Mouse (Mus musculus): ENCODE data around the gene Irf2.

Irf2 gene

DNA sequence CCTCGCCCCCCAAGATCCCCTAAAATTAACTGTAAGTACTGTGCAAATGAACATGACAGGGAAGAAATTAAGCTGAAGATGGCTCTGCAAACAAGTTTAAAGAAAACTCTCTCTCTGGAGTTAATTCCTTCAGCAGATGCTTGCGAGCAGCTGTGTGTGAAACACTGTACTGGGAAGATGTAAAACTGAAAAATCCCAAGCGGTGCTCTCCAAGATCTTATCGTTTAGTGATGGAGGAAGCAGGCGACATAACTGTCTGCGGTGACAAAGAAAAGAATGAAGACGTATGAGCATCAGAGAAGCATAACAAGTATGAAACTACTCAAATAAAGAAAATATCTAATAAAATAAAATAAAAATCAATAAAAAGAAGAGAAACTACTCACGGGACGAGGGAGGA, 18.1 kb downstream of the Irf2 start:
- DNase-seq (ENCODE audit: low spot score in 2 of 2) = no peak

DNA sequence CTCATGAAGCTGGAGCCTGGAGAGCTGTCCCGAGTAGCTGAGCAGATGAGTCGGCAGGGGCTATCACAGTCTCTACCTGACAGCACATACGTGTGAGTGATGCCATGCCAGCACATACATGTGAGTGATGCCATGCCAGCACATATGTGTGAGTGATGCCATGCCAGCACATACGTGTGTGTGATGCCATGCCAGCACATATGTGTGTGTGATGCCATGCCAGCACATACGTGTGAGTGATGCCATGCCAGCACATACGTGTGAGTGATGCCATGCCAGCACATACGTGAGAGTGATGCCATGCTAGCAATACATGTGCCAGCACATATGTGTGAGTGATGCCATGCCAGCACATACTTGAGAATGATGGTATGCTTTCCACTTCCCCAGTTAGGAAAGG, 18.6 kb downstream of the Irf2 start:
- no peak for DNase-seq (ENCODE audit: low spot score in 2 of 2)

DNA sequence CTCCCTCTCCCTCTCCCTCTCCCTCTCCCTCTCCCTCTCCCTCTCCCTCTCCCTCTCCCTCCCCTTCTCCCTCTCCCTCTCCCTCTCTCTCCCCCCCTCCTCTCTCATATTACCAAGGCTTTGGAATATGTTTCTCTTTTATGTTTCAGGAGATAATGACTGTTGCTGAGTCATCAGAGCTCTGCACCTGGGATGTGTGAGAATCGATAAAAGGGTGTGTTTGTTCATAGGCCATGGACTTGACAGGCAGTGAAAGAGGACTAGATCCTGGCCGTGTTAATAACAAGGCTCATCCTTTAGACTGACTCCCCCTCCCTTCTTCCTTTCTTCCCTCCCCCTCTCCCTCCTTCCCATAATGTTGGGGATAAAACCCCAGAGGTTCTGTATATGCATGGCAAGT, 19.1 kb downstream of the Irf2 start:
- no peak for DNase-seq (ENCODE audit: low spot score in 2 of 2)

DNA sequence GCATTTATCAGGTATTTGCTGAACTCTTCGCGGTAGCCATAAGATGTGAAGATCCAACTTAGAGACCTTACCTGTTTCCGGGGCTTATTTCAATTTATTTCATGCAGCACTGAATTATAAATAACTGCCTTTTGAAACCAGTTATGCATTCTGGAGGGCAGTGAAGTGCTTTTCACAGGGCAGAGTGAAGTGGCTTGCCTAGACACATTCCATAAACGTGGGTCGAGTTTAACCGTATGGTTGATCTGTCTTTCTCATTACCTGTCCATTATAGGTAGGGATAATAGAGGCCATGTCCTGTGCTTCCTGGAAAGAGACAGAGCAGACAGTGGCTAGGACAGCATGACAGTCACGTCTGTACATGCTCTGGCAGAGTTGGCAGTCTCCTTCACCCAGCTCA, 20.0 kb downstream of the Irf2 start:
- DNase-seq (ENCODE audit: low spot score in 2 of 2) = no peak

DNA sequence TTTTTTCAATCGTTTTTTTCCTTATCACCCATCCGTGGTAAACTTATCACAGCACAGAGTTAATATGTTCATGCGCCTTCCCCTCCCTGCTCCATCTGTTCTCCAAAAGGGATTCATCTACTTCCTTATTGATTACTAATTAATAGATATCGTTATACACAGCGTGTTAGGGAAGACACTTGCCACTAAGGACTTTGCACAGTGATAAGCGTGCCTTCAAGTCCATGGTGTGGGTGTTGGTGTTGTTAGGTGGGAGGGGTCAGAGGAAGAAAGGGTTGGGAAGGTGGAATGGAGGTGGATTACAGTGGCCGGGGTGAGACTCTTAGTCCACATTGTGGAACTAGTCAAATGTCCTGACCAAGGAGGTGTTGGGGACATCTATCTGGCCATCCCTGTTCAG, 21.2 kb downstream of the Irf2 start:
- no peak for DNase-seq (ENCODE audit: low spot score in 2 of 2)

DNA sequence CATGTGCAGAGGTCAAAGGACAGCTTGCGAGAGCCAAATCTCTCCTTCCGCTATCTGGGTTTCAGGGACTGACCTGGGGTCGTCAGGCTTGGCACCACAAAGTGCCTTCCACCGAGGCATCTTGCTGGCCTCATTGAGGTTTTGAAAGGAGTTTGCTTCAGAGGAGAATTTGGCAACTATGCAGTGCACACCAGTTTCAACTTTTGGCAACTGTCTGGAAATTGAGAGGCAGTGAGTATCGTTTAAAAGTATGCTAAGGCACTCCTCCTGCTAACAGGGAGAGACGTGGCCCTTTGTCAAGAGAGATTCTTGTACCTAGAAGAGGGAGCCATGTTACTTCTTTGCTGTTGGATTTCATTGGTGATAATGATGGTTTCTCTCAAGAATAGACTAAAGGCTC, 21.9 kb downstream of the Irf2 start:
- no peak for DNase-seq (ENCODE audit: low spot score in 2 of 2)

DNA sequence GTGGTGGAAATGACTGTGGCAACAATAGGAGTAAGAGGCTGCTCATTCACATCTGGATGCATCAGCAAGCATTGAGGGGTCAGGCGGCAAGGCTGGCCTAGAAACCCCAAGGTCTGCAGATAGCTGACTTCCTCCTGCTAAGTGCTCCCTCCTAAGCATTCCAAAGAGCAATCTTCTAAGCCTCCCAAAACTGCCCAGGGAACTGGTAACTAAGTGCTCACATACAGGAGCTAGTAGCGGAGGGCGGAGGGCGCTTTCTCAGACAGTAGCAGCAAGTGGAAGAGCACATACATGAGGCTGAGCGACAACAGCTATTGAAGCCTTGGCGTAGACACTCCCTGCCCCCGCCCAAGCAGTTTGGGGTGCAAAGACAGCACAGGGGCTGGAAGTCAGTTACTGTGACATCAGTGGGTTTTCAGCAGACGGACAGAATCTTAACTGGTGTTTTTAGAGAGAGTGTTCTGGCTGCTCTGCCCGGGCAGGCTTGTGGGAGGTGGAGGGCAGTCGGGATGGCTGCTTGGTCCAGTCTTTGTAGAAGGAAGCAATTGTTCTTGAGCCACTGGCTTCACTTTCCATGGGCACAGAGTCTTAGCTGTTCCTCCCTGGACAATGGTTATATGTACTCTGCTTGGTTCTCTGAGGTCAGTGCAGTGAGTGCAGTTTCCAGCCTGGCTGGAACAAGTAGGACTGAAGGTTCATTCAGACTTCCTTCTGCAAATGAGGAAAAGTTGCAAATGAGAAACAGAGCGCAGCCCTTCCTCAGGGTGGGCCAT, 30.1 kb downstream of the Irf2 start:
- no peak for DNase-seq (ENCODE audit: low spot score in 2 of 2)

DNA sequence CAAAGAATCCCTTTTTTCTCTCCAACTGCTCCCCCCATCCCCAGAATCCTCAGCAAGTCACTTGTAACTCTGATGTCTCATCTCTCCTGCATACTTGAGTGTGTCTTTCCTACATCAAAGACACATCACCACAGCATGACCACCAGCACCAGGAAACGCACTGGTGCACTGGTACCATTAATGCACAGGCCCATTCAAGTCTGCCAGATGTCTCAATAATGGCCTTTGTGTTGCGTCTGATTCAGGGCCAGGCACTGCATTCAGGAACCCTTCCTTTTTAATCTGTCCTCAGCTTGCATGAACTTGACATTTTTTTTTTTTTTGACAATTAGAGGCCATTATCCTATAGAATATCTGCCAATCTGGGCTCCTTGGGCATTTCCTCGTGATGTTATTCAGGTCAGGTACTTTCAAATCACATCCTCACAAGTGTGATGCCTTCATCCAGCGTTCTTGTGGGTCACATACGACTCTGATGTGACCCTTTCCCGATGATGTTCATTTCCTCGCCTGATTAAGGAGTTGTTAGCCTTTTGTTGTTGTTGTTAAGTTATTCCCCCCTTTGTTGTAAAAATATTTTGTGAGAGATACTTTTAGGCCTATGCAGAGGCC, 31.5 kb downstream of the Irf2 start:
- no peak for DNase-seq (ENCODE audit: low spot score in 2 of 2)

DNA sequence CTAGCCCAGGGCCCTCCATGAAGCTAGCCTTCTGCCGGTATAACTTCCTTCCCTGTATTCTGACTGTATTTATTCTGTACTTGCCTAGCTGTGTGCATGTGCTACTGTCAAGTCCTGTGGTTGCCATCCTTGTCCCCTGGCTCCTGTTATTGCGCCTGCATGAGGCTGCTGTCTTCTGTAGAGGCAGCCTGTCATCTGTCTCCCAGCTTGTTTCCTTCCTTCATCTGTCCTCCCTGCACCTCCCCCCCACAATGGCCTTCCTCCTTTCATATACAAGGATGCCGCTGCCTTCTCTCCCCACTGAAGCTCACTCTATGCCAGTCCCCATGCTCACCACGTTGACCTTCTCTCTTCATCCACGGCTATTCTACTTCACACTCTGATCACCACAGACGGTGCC, 33.3 kb downstream of the Irf2 start:
- no peak for DNase-seq (ENCODE audit: low spot score in 2 of 2)

DNA sequence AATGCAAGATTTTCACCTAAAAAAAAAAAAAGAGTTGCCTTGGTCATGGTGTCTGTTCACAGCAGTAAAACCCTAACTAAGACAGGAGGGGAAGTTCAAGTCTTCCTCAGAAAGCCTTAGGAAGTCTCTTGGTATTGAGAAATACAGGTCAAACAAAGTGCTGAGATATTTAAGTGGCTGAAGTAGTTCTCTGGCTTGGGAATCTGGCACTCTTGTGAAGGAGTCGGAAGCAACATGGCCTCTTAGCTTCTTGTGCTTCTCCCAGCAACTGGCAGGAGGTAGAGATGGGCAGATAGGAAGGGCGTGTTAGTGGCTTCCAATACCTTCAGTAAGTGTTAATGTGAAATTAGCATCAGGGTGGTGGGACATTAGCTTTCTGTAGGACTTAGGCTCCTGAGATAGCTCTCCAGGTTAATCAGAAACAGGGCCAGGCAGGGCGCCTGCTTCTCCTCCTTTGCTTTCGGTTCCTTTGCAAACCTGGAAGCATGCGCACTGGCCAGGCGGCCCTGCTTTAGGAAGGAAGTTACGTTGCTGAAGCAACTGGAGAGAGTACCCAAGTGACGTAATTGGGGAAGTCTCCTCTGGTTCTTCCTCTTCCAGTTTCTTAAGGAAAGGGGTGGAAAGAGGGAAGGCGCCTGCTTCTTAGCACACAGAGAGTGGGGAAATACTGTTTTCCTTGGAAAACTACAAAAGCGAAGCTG, 38.4 kb downstream of the Irf2 start:
- no peak for DNase-seq (ENCODE audit: low spot score in 2 of 2)

DNA sequence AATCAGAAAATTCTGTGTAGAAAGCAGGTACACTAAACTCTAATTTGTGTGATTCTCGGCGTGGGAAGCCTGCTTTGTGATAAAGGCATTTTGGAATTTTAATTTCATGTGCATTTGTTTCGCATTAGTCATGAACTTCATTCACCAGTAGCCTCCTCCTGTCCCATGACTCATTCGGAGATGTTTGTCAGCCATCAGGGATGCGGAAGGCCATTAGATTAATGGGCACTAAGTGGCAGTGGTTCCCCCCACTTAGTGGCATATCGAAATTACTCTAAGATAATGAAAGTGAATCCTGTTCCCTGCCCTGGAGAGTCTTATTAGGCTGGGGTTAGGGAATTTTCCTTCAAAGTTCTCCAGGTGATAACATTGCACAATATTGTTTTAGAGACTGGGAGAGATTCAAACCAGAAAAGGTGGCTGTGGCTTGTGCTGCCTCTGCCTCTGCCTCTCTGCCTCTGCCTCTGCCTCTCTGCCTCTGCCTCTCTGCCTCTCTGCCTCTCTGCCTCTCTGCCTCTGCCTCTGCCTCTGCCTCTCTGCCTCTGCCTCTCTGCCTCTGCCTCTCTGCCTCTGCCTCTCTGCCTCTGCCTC, 41.6 kb downstream of the Irf2 start:
- DNase-seq (ENCODE audit: low spot score in 2 of 2) = no peak

DNA sequence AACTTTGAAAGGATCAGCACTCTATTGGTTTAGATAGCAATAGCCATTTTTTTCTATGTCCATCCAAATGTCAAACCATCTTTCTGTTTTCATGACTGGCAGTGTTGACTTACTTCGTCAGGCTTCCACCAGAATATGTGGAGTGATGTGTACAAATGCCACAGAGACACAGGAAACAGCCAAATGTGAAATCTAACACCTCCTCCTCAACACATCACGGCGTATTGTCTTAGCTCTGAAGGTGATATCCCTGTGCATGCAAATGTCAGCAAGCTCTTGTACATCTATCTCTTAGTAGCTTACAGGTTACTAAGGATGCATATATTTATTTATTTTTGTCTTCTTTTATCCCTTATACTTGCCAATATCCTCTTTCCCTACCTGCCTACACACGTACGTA, 42.7 kb downstream of the Irf2 start:
- DNase-seq (ENCODE audit: low spot score in 2 of 2) = peak; percentile 31 to 53

DNA sequence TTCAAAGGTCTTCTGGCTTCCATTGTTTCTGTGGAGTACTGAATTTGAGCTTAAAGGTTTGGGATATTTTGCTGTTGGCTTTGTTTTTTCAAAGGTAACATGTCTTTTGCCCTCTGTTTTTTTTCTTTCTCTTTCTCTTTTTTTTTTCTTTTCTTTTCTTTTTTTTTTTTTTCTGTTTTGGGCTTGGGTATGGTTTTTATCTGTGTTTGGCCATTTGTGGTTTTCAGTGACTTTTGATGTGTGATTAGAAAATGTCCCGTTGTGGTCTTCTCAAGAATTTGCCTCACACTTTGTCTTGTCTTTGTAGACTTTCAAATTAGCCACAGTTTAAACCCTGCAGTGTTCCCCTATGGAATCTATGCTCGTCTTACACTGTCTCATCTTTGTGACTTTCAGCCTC, 45.5 kb downstream of the Irf2 start:
- DNase-seq (ENCODE audit: low spot score in 2 of 2) = no peak

DNA sequence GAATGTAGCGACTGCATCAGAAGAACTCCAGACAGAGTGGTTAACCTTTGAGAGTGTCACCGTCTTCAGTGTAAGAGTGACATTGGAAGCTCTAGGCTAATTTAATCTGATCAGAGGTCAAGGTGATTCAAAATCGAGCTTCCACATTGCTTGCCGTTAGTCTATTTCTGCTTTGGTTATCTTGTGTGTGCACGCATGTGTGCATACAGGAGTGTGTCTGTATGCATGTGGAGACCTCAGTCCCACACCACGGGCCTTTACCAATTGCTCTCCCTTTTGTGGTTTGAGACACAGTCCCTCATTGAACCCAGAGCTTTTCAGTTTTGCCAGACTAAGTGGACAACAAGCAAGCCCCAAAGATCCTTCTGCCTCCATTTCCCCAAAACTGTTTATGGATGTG, 46.4 kb downstream of the Irf2 start:
- DNase-seq (ENCODE audit: low spot score in 2 of 2) = no peak

DNA sequence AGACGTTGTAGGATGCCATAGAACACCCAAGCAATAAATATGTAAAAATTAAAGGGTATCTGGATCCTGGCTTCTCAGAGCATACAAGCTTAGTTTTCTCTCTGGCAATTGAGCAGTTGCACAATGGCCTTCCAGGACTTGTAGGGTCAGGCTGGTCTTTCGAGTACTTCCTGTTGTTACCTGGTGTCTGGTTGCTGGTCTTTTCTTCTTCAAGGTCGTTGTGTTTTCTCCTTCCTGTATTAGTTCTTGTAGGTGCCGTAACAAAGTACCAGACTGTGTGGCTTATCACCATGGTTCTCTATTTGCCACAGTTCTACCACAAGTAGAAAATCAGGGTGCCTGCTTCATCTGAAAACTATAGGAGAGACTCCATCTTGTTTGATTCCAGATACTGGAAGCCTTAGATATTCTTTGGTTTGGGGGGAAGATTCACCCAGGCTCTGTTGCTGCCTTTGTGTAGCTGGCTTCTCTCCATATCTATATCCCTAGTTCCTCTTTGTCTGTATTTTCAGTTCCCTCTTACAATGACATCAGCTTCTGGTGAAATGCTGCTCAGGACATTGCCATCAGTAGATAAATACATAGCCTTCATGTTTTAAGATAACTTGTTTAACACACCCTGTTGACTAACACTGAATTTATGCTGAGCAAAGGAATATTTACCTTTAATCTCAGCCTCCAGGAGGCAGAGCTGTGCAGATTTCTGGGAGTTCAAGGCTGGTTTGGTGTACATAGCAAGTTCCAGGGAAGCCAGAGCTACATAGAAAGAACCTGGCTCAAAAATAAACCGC, 49.8 kb downstream of the Irf2 start:
- DNase-seq (ENCODE audit: low spot score in 2 of 2) = peak; percentile 20 to 36

DNA sequence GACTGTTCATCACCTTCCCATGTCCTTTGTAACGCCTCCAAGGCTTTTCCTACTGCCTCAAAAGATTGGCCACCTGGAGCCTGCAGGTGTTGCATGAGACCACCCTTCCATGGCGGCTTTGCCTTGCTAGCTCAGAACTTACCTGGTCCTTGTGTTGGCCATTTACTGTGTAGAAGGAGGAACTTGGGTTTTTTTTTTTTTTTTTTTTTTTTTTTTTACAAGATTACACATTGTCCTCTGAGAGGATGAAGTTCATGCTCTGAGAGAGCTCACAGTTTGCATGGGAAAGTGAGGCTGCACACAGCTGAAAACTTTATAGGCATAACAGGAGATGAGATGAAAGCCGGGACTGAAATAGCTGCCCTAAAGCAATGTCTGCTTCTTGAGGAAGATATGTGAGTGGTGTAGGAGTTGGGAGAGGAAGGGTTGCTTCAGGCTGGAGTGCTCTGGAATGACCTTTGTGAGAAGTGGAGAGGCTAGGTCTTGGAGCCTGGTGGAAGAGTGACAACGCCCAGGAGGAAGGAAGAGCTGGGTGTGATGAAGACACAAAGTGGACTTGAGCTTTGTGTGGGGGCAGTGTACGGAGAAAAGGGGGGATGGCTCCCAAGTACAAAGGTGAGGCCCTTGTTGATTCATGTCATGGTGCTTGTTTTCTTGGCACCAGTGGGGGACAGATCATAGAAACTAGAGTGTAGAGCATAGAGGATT, 52.3 kb downstream of the Irf2 start:
- no peak for DNase-seq (ENCODE audit: low spot score in 2 of 2)

DNA sequence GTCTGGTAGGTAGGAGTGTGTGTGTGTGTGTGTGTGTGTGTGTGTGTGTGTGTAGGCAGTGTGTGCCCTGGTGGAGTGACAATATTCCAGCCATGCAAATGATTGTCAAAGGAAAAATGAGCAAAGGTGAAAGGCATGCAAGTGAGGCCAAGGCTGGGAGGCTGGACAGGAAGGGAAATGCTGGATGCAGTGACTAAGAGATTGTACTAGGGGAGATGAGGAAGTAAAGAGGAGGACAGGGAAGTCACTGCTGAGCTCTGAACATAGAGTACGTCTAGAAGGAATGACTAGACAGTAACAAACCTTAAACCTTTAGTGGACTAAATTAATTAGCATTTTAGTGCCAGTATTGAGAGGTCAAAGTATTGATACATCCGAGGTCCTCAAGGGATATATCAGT, 53.1 kb downstream of the Irf2 start:
- DNase-seq (ENCODE audit: low spot score in 2 of 2) = no peak

DNA sequence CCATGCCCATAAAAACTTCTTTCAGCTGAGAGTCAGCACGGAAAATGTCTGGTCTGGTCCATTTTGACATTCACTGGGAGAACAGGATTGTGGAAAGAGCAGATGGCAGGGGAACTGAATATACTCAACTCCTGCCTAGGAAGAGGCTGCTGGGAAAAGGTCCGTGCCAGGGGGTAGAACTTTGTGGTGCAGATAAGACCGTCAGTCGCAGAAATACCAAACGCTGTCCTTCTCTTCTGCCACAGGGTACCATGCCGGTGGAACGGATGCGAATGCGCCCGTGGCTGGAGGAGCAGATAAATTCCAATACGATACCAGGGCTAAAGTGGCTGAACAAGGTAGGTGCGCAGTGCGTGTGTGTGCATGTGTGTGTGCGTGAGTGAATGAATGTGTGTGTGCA, 53.7 kb downstream of the Irf2 start:
- DNase-seq (ENCODE audit: low spot score in 2 of 2) = no peak

DNA sequence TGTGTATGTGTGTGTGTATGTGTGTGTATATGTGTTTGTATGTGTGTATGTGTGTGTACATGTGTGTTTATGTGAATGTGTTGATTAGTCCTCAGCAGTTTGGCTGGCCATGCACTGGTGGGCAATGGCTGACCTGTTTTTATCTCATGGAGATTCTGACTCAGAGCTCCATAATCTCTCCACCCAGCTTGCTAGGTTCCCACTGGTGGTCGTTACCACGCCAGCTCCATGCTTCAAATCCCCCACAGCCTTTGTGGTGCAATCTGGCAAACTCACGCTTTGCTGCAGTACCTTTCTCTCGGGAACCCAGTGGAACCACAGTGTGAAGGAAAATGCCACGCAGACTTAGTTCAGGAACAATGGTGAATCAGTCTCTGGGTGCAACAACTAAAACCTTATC, 54.8 kb downstream of the Irf2 start:
- DNase-seq (ENCODE audit: low spot score in 2 of 2) = no peak

DNA sequence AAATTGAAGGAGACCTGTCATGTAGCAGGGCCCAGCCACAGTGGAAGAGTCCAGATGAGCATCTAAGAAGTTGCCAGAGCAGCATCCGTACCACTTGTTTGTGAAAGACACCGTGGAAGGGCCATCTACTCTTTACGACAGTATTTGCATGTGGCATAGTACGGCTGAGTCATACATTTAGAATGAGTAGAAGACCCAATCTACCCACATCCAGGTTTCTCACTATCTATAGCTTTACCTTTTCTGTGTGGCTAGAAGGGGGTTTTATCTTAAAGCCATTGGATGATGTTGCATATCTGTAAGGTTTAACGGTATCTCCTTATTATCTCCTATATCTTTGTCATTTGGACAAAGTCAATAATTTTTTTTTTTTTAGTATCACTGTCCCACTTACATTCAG, 59.7 kb downstream of the Irf2 start:
- peak in 1 of 2 experiments; percentile 24 for DNase-seq (ENCODE audit: low spot score in 2 of 2)

DNA sequence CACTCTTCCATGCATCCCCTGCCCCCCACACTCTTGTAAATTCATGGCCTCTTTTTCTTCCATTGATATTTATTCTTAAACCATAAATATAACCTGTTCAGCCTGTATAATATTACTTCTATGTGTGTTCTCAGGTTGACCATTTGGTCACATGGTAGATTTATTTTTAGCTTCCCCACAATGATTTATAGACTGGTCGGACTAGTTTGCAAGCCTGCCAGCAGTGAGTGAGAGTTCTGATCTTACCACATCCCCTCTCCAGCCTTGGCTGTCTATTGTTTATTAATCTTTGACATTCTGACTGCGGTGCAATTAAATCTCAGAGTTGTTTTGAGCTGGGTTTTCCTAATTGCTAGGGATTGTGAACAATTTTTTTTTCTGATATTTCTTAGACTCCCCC, 60.2 kb downstream of the Irf2 start:
- DNase-seq (ENCODE audit: low spot score in 2 of 2) = peak in 1 of 2 experiments; percentile 19

Measured in natural killer cell, adult 2 months (primary cell).